Mouse (Mus musculus) liver, postnatal 0 days (tissue): ENCODE data around the gene Ccdc24.

Experiments used
- CTCF ChIP-seq: sonication (generic); IDR thresholded peaks from 2 replicates; pipeline ENCODE4 v1.5.1; 2016; ENCODE audit warnings: antibody characterized with exemption, low read depth
- EP300 ChIP-seq: IDR thresholded peaks from 2 replicates; pipeline ENCODE4 v1.6.1; 2016; ENCODE audit warnings: antibody characterized with exemption, low read depth, mild to moderate bottlenecking

DNA sequence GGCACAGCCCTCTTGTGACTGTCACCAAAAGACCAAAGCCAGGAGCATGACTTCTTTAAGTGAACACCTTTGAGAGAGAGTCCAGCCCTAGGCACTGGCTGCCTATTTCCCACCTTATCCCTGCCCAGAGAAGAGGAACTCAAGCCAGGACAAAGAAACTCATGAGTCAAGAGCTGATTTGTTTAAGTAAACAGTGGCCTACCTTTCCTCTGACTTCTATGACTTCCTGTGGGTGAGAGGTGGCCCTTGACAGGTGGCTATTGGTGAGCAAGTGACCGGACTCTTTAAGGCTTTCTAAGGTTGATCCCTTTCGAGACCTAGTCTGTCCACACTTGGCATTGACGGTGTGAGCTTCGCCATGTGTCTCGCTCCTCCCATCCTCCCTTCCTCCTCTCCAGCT is 31.5 kb downstream of the Ccdc24 start:
- TF ChIP-seq CTCF (no peak), EP300 (no peak)
